Mouse (Mus musculus) MEL (cell line): Measurements from ENCODE around the gene Cela1. TPM values are rescaled to one million over a fixed set of nuclear protein-coding genes. Genes with fewer than 3 reads are reported as not detected.
A peak's percentile ranks its signal among the peaks of the same experiment; 100 is the strongest.

Experiments used
- DNase-seq: peaks from one replicate; pipeline ENCODE4 v3.0.0; 2011; ENCODE audit warnings: low read depth, low spot score
- H3K27ac ChIP-seq: 2 replicates; pipeline ENCODE4 v1.5.1; 2012; ENCODE audit warnings: low read depth, mild to moderate bottlenecking, control low read depth, low read length, moderate library complexity; ENCODE audit not compliant: control insufficient read depth
- H3K27me3 ChIP-seq, 2 experiments: fragments of 150-350 bp in 1 of 2; sonication (generic) in 1 of 2; 2 replicates each; pipeline ENCODE4 v1.6.1; 2012; ENCODE audit warnings: low read length in 2 of 2, mild to moderate bottlenecking in 2 of 2, improper control_type of control experiment in 1 of 2, moderate library complexity in 1 of 2; ENCODE audit not compliant: insufficient read depth in 2 of 2, control insufficient read depth in 1 of 2
- H3K36me3 ChIP-seq, 2 experiments: 2 replicates each; pipeline ENCODE4 v1.6.1; 2012 to 2014; ENCODE audit warnings: low read length in 2 of 2, improper control_type of control experiment in 1 of 2, inconsistent platforms in 1 of 2, mild to moderate bottlenecking in 1 of 2; ENCODE audit not compliant: insufficient read depth in 2 of 2, control insufficient read depth in 1 of 2
- H3K4me1 ChIP-seq, 2 experiments: fragments of 150-350 bp in 1 of 2; sonication (generic) in 1 of 2; 2 replicates each; pipeline ENCODE4 v1.6.1; 2012; ENCODE audit warnings: low read length in 2 of 2, improper control_type of control experiment in 1 of 2, mild to moderate bottlenecking in 1 of 2; ENCODE audit not compliant: insufficient read depth in 2 of 2, control insufficient read depth in 1 of 2
- H3K4me3 ChIP-seq, 2 experiments: fragments of 150-350 bp in 1 of 2; sonication (generic) in 1 of 2; 2 replicates each; pipeline ENCODE4 v1.5.1; 2012; ENCODE audit warnings: low read depth in 2 of 2, low read length in 2 of 2, mild to moderate bottlenecking in 2 of 2, moderate library complexity in 2 of 2, control low read depth in 1 of 2, improper control_type of control experiment in 1 of 2; ENCODE audit not compliant: control insufficient read depth in 1 of 2, insufficient read depth in 1 of 2
- H3K79me2 ChIP-seq: 2 replicates; pipeline ENCODE4 v1.6.1; 2012; ENCODE audit warnings: mild to moderate bottlenecking, low read length, moderate library complexity; ENCODE audit not compliant: control insufficient read depth, poor library complexity, insufficient read depth
- H3K9ac ChIP-seq: 2 replicates; pipeline ENCODE4 v1.6.1; 2012; ENCODE audit warnings: low read depth, mild to moderate bottlenecking, control low read depth, low read length, moderate library complexity; ENCODE audit not compliant: control insufficient read depth, poor library complexity, severe bottlenecking
- H3K9me3 ChIP-seq: fragments of 150-350 bp; sonication (generic); replicated peaks from 2 replicates; pipeline ENCODE4 v1.6.1; 2012; ENCODE audit warnings: mild to moderate bottlenecking, low read length, improper control_type of control experiment, moderate library complexity; ENCODE audit not compliant: insufficient read depth
- BHLHE40 ChIP-seq: IDR thresholded peaks from 2 replicates; pipeline ENCODE4 v1.6.1; 2012; ENCODE audit warnings: low read depth, mild to moderate bottlenecking, inconsistent platforms, low read length, improper control_type of control experiment, borderline replicate concordance
- CHD1 ChIP-seq: IDR thresholded peaks from 2 replicates; pipeline ENCODE4 v1.6.1; 2012; ENCODE audit warnings: low read depth, mild to moderate bottlenecking, inconsistent platforms, low read length, improper control_type of control experiment
- CHD2 ChIP-seq: IDR thresholded peaks from 2 replicates; pipeline ENCODE4 v1.6.1; 2011; ENCODE audit warnings: low read length, improper control_type of control experiment
- CTCF ChIP-seq, 3 experiments: IDR thresholded peaks in 2 of 3; conservative IDR thresholded peaks in 1 of 3; 2 replicates each; pipeline ENCODE4 v1.5.1; 2011 to 2012; ENCODE audit warnings: low read length in 3 of 3, low read depth in 2 of 3, mild to moderate bottlenecking in 2 of 3, improper control_type of control experiment in 1 of 3, inconsistent platforms in 1 of 3, mixed read lengths in 1 of 3, moderate library complexity in 1 of 3; ENCODE audit not compliant: control insufficient read depth in 1 of 3, insufficient read depth in 1 of 3, poor library complexity in 1 of 3, severe bottlenecking in 1 of 3
- E2F4 ChIP-seq: IDR thresholded peaks from 2 replicates; pipeline ENCODE4 v1.6.1; 2011; ENCODE audit warnings: low read depth, low read length, improper control_type of control experiment, borderline replicate concordance
- EP300 ChIP-seq, 2 experiments: IDR thresholded peaks; 2 replicates each; pipeline ENCODE4 v1.6.1; 2011; ENCODE audit warnings: improper control_type of control experiment in 2 of 2, low read length in 2 of 2, low read depth in 1 of 2, mild to moderate bottlenecking in 1 of 2
- ETS1 ChIP-seq: IDR thresholded peaks from 2 replicates; pipeline ENCODE4 v1.6.1; 2012; ENCODE audit warnings: low read depth, mild to moderate bottlenecking, inconsistent platforms, low read length, improper control_type of control experiment, moderate library complexity
- GATA1 ChIP-seq: IDR thresholded peaks from 2 replicates; pipeline ENCODE4 v1.6.1; 2011; ENCODE audit warnings: low read depth, low read length, improper control_type of control experiment
- JUND ChIP-seq: IDR thresholded peaks from 2 replicates; pipeline ENCODE4 v1.6.1; 2011; ENCODE audit warnings: low read depth, mild to moderate bottlenecking, improper control_type of control experiment, low read length
- MAX ChIP-seq: IDR thresholded peaks from 2 replicates; pipeline ENCODE4 v1.6.1; 2011; ENCODE audit warnings: low read length, improper control_type of control experiment
- MAZ ChIP-seq: IDR thresholded peaks from 2 replicates; pipeline ENCODE4 v1.6.1; 2012; ENCODE audit warnings: low read depth, mild to moderate bottlenecking, inconsistent platforms, low read length, improper control_type of control experiment
- MEF2A ChIP-seq: IDR thresholded peaks from 2 replicates; pipeline ENCODE4 v1.6.1; 2014; ENCODE audit warnings: low read depth, mild to moderate bottlenecking, inconsistent platforms, low read length, improper control_type of control experiment; ENCODE audit not compliant: poor library complexity, insufficient replicate concordance, severe bottlenecking; ENCODE audit errors: extremely low read depth
- MYC ChIP-seq: IDR thresholded peaks from 2 replicates; pipeline ENCODE4 v1.6.1; 2011; ENCODE audit warnings: low read depth, mild to moderate bottlenecking, low read length, improper control_type of control experiment, moderate library complexity
- NELFE ChIP-seq: IDR thresholded peaks from 2 replicates; pipeline ENCODE4 v1.6.1; 2011; ENCODE audit warnings: low read depth, low read length, improper control_type of control experiment
- NRF1 ChIP-seq: IDR thresholded peaks from 2 replicates; pipeline ENCODE4 v1.6.1; 2014; ENCODE audit warnings: low read depth, mild to moderate bottlenecking, inconsistent platforms, low read length, improper control_type of control experiment, moderate library complexity; ENCODE audit not compliant: poor library complexity, insufficient read depth, severe bottlenecking
- POLR2A ChIP-seq, 2 experiments: IDR thresholded peaks; 2 replicates each; pipeline ENCODE4 v1.6.1; 2011 to 2012; ENCODE audit warnings: low read length in 2 of 2, mild to moderate bottlenecking in 2 of 2, control low read depth in 1 of 2, improper control_type of control experiment in 1 of 2, low read depth in 1 of 2, moderate library complexity in 1 of 2; ENCODE audit not compliant: control insufficient read depth in 1 of 2, insufficient read depth in 1 of 2, poor library complexity in 1 of 2
- POLR2AphosphoS5 ChIP-seq: IDR thresholded peaks from 2 replicates; pipeline ENCODE4 v1.6.1; 2012; ENCODE audit warnings: low read depth, borderline replicate concordance, mild to moderate bottlenecking, inconsistent platforms, low read length, moderate library complexity, mixed read lengths
- RAD21 ChIP-seq: IDR thresholded peaks from 2 replicates; pipeline ENCODE4 v1.6.1; 2011; ENCODE audit warnings: mild to moderate bottlenecking, low read depth, low read length, improper control_type of control experiment
- SMC3 ChIP-seq: IDR thresholded peaks from 2 replicates; pipeline ENCODE4 v1.6.1; 2011; ENCODE audit warnings: low read depth, low read length, improper control_type of control experiment
- TAL1 ChIP-seq: IDR thresholded peaks from 2 replicates; pipeline ENCODE4 v1.6.1; 2012; ENCODE audit warnings: mild to moderate bottlenecking, inconsistent platforms, low read length, moderate library complexity, mixed read lengths
- TCF12 ChIP-seq: IDR thresholded peaks from 2 replicates; pipeline ENCODE4 v1.6.1; 2014; ENCODE audit warnings: low read depth, mild to moderate bottlenecking, inconsistent platforms, low read length, improper control_type of control experiment, moderate library complexity
- UBTF ChIP-seq: IDR thresholded peaks from 2 replicates; pipeline ENCODE4 v1.6.1; 2012; ENCODE audit warnings: low read depth, mild to moderate bottlenecking, inconsistent platforms, low read length, improper control_type of control experiment, moderate library complexity, borderline replicate concordance; ENCODE audit not compliant: insufficient read depth
- USF1 ChIP-seq: IDR thresholded peaks from 2 replicates; pipeline ENCODE4 v1.6.1; 2014; ENCODE audit warnings: low read depth, mild to moderate bottlenecking, inconsistent platforms, low read length, improper control_type of control experiment, moderate library complexity
- USF2 ChIP-seq, 2 experiments: IDR thresholded peaks; 2 replicates each; pipeline ENCODE4 v1.6.1; 2011 to 2012; ENCODE audit warnings: improper control_type of control experiment in 2 of 2, low read length in 2 of 2, borderline replicate concordance in 1 of 2, inconsistent platforms in 1 of 2, low read depth in 1 of 2, mild to moderate bottlenecking in 1 of 2; ENCODE audit not compliant: insufficient read depth in 1 of 2
- ZC3H11A ChIP-seq: IDR thresholded peaks from 2 replicates; pipeline ENCODE4 v1.6.1; 2012; ENCODE audit warnings: low read depth, mild to moderate bottlenecking, inconsistent platforms, low read length, improper control_type of control experiment
- ZKSCAN1 ChIP-seq: IDR thresholded peaks from 2 replicates; pipeline ENCODE4 v1.6.1; 2012; ENCODE audit warnings: low read depth, mild to moderate bottlenecking, inconsistent platforms, low read length, improper control_type of control experiment, moderate library complexity
- ZMIZ1 ChIP-seq: IDR thresholded peaks from 2 replicates; pipeline ENCODE4 v1.6.1; 2012; ENCODE audit warnings: low read depth, mild to moderate bottlenecking, inconsistent platforms, low read length, improper control_type of control experiment, moderate library complexity
- polyA plus RNA-seq, 2 experiments: library from polyadenylated mRNA; stranded (reverse) in 1 of 2; unstranded in 1 of 2; fragments of >175 nt in 1 of 2; fragments of >200 nt in 1 of 2; gene quantifications; 2 replicates each; pipeline versions ENCODE4 v1.2.1 to v1.2.4; 2012; ENCODE audit warnings: low replicate concordance in 2 of 2, low read depth in 1 of 2; ENCODE audit not compliant: insufficient read length in 2 of 2, insufficient read depth in 1 of 2, missing spikeins in 1 of 2
- total RNA-seq: library from RNA; depleted of rRNA; stranded (reverse); fragments of 300-350 nt; gene quantifications from 2 replicates; pipeline ENCODE4 v1.2.3, GENCODE M21; 2012

Cela1 gene
- total and polyA plus RNA-seq, 3 experiments: 51.4 to 60.3 TPM; not detected in 1

- TF ChIP-seq MAZ (no peak; the same call in 1 of the 2 replicates), CHD2 (peak; percentile 62), E2F4 (no peak), EP300 (IDR thresholded peaks at IDR 0.05; ENCODE audit: low read depth in 1 of 2, low read length in 2 of 2) (peak; percentile 19 to 52; a peak in 2 of 4 replicates), MEF2A (no peak), USF2 (IDR thresholded peaks at IDR 0.05; ENCODE audit: borderline replicate concordance in 1 of 2, insufficient read depth in 1 of 2, low read depth in 1 of 2, low read length in 2 of 2) (no peak), SMC3 (no peak; the same call in 1 of the 2 replicates), GATA1 (no peak), CTCF (IDR thresholded peaks at IDR 0.05 in 2 of 3, conservative IDR thresholded peaks at IDR 0.05 in 1 of 3; ENCODE audit: control insufficient read depth in 1 of 3, insufficient read depth in 1 of 3, low read depth in 2 of 3, low read length in 3 of 3, poor library complexity in 1 of 3, severe bottlenecking in 1 of 3) (no peak)
Observed at GRCm38 (mm10) chr15:100664813-100665274, 22.9 kb downstream of the Cela1 start (continued).

- Histone ChIP-seq H3K27me3 (no peaks in the 10 kb centered on the region), H3K9ac (no peak overlapping the region), H3K27ac (no peak overlapping the region), H3K9me3 (no peaks in the 10 kb centered on the region), H3K79me2 (peaks cover 13% of the 10 kb centered on the region), H3K4me1 (peaks cover 8 to 14% of the 10 kb centered on the region in 2 experiments), H3K4me3 (no peak overlapping the region), H3K36me3 (peaks cover 12 to 26% of the 10 kb centered on the region in 2 experiments)
- TF ChIP-seq TAL1 (no peak), NRF1 (no peak), UBTF (no peak), MYC (no peak), POLR2A (IDR thresholded peaks at IDR 0.05; ENCODE audit: control insufficient read depth in 1 of 2, insufficient read depth in 1 of 2, low read depth in 1 of 2, low read length in 2 of 2, poor library complexity in 1 of 2) (no peak), NELFE (no peak), CHD1 (no peak)
- DNase-seq: no peak
Observed at GRCm38 (mm10) chr15:100660805-100661204, 26.9 kb downstream of the Cela1 start.

- H3K27me3 ChIP-seq: no peaks in the 10 kb centered on the region
- H3K4me1 ChIP-seq: peaks cover 3 to 9% of the 10 kb centered on the region in 2 experiments
- H3K4me3 ChIP-seq: no peak overlapping the region
- peaks cover 9% of the 10 kb centered on the region for H3K79me2 ChIP-seq
- H3K27ac ChIP-seq: no peak overlapping the region
- H3K36me3 ChIP-seq: peaks cover 7 to 26% of the 10 kb centered on the region in 2 experiments
- H3K9ac ChIP-seq: no peak overlapping the region
- H3K9me3 ChIP-seq: no peaks in the 10 kb centered on the region
- no peak for TF ChIP-seq ZMIZ1
- no peak for TF ChIP-seq TCF12
- TF ChIP-seq USF1: no peak
- TF ChIP-seq EP300 (IDR thresholded peaks at IDR 0.05; ENCODE audit: low read depth in 1 of 2, low read length in 2 of 2): no peak
- no peak for TF ChIP-seq TAL1
- TF ChIP-seq JUND: no peak
- TF ChIP-seq UBTF: no peak
- no peak for TF ChIP-seq USF2 (IDR thresholded peaks at IDR 0.05; ENCODE audit: borderline replicate concordance in 1 of 2, insufficient read depth in 1 of 2, low read depth in 1 of 2, low read length in 2 of 2)
- TF ChIP-seq CHD2: no peak
- TF ChIP-seq BHLHE40: no peak
- TF ChIP-seq MAX: no peak
- no peak for TF ChIP-seq POLR2A (IDR thresholded peaks at IDR 0.05; ENCODE audit: control insufficient read depth in 1 of 2, insufficient read depth in 1 of 2, low read depth in 1 of 2, low read length in 2 of 2, poor library complexity in 1 of 2)
- TF ChIP-seq NRF1: no peak
- TF ChIP-seq RAD21: no peak
- no peak for TF ChIP-seq POLR2AphosphoS5
- no peak for TF ChIP-seq ZC3H11A
- TF ChIP-seq ETS1: no peak
- TF ChIP-seq SMC3: no peak
- TF ChIP-seq ZKSCAN1: no peak
- TF ChIP-seq GATA1: no peak
- no peak for DNase-seq
Observed at GRCm38 (mm10) chr15:100660306-100660705, 27.4 kb downstream of the Cela1 start.
